Mouse (Mus musculus) layer of hippocampus, adult 18-20 months (tissue): ENCODE measurements around the gene Dcaf6. TPM values are rescaled to one million over a fixed set of nuclear protein-coding genes. Genes with fewer than 3 reads are reported as not detected.

Experiments
- DNase-seq, 2 experiments: peaks; one replicate each; pipeline ENCODE4 v3.0.0; 2022; ENCODE audit warnings: low spot score in 2 of 2
- long read RNA-seq: library from polyadenylated mRNA; stranded (forward); transcript quantifications from one replicate; pipeline ENCODE4 v2.0.0, GENCODE M21; 2021
- total RNA-seq, 2 experiments: library from RNA; stranded (reverse); gene quantifications; 2 replicates each; pipeline ENCODE4 v1.2.3; 2021

The Dcaf6 gene
- 10 to 100 TPM; 84.8 to 86.0 TPM for total RNA-seq
- long read RNA-seq, full-length matches to known transcripts: 33 of 73 reads
- long read RNA-seq, partial matches to known transcripts: 4 of 73 reads
- long read RNA-seq, other reads (novel, unspliced or antisense): 36 of 73 reads

DNA sequence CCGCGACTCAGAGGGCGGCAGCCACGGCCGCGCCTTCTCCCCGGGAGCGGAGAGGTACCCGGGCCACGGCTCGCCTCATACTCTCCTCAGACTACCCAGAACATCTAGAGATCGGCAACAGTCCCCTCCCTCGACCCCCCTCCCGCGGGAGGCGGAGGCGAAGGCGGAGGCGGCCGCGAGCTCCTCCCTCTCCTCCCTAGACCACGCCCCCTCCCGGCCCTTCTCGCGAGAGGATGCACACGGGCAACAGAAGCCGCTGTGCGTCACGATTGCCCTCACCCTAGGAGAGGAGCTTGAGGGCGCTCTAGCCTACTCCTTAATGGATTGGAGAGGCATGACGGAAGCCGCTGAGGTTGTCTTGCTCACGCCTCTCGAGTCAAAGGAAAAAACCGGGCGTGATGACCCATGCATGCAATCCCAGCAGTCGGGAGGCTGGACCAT is at the start of gene Dcaf6, which contains the start of gene Mpc2:
Gene Dcaf6, minus strand, starts transcription at position 116 of the 441 bp plus-strand sequence.
Gene Mpc2, plus strand, starts transcription at position 278 of the 441 bp plus-strand sequence.
- DNase-seq: peak; percentile 99 to 100

DNA sequence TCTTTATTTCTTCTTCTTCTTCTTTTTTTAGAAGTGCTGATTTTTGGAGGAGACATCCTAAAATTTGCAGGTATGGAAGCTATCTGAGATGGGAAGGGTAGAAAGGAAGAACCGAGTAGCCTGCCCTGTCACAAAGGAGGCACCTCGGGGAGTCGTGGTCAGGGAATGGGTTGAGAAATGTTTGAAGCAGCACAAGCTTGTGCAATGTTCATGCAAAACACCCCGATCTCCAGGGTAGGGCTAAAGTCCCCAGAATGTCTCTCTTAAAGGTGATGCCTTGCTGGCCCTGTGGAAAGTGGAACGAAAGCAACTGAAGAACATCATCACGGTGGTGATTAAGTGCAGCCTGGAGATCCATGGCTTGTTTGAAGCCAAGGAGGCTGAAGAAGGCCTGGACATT is 46.0 kb upstream of the Dcaf6 start:
- no peak for DNase-seq

- no peak for DNase-seq
Measured at GRCm38 (mm10) chr1:165503307-165504024, 43.2 kb upstream of the Dcaf6 start.

- no peak for DNase-seq
Measured at GRCm38 (mm10) chr1:165498856-165499255, 38.6 kb upstream of the Dcaf6 start.

GRCm38 (mm10) chr1:165489197-165489596 is 28.9 kb upstream of the Dcaf6 start:
- no peak for DNase-seq

- no peak for DNase-seq
Measured at GRCm38 (mm10) chr1:165486108-165486507, 25.8 kb upstream of the Dcaf6 start.

DNA sequence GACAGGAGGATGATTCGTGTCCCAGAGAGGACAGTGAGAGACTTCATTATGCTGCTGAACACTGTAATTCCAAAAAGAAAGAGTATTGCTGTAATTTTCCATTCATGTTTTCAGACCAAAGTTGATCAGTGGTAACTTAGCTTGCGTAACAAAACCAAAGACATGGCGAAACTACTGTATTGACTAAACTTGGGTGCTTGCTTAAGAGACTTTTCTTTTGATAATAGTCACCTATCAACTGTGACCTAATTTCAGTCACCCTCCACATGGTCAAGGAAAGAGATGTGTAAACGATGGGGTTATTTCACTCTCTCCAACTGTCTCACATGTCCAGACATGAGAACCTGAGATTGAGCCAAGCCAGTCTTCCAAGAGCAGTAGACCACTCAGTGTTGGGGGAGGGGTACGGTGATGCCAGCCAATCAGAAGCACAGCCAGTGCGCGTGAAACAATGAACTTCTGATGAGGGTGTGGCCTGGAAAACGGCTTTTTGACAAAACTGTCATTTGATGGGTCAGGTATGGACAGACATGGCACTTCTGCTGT is 24.5 kb upstream of the Dcaf6 start, which contains the start of gene Adcy10:
Gene Adcy10, plus strand, starts transcription at position 496 of the 546 bp plus-strand sequence.
- DNase-seq: no peak

DNA sequence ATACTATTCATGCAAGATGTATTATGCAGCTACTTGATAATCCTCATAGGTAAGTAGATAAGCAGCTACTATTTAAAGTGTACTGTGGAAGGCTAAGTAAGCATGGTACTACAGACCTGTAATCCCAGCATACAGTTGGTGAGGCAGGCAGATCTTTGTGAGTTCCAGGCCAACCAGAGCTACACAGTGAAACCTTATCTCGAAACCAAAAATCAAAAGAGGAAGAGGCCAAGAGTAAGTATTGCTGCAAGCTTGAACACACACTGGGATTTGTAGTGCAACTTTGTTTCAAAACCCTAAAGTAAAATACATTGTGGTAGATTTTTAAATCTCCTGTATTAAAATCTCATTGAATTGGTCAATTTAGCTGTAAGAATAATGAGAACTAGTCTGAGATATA is 11.2 kb upstream of the Dcaf6 start:
- no peak for DNase-seq

DNA sequence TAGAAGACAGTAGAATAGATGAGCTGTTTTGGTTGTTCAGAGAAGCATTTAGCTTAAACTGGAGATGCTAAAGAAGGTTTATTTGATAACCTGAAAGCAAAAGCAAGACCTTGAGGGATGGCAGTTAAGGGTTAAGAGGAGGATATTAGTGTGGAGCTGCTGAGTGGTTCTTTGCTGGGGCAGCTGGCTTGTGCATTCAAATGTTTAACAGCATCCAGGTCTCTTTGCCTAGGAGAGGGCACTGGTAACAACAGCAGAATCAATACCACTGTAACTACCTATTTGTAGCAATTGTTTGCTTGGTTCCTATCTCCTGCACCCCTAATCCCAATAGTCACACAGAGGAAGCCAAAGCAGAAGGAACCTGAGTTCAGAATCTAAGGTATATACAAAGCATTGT is 9.4 kb upstream of the Dcaf6 start:
- DNase-seq: no peak

GRCm38 (mm10) chr1:165468971-165469370 is 8.7 kb upstream of the Dcaf6 start:
- DNase-seq: no peak

DNA sequence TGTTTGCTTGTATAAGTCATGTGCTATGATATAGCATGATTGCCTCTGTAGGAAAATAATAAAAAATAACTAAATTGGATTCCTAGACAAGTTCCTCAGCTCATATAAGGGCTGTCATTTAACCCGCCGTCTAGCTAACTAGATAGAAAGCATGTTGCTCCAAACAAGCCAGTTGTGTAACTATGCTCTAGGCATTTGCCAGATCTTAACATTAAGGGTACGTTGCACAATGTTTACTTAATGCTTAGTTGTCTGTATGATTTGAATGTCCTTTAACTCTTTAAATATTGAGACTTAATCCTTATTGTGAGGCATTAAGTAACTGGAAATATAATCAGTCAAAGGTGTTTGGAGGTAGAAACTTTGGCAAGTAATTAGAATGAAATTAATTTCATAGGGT is 4.3 kb upstream of the Dcaf6 start:
- no peak for DNase-seq

DNA sequence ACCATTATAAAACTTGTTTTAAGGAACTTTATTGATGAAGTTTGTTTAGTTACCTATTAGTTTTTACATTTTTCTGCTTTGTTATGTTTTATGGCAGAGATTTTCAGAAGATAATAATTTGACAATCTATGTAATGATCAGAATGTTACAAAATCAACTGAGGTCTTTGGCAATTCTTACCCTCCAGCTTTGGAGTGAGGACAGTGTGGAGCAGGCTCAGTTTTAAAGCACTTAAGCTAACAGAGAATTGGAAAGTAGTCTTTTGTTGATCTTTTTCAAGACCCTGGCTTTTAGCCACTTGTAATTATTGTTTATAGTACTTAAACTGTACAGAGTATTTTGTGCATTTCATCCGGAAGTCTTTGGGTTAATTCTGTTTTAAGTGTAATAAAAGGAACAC is 2.6 kb upstream of the Dcaf6 start:
- DNase-seq: no peak

- DNase-seq: no peak
Measured at GRCm38 (mm10) chr1:165461681-165462080, 1.4 kb upstream of the Dcaf6 start.

DNA sequence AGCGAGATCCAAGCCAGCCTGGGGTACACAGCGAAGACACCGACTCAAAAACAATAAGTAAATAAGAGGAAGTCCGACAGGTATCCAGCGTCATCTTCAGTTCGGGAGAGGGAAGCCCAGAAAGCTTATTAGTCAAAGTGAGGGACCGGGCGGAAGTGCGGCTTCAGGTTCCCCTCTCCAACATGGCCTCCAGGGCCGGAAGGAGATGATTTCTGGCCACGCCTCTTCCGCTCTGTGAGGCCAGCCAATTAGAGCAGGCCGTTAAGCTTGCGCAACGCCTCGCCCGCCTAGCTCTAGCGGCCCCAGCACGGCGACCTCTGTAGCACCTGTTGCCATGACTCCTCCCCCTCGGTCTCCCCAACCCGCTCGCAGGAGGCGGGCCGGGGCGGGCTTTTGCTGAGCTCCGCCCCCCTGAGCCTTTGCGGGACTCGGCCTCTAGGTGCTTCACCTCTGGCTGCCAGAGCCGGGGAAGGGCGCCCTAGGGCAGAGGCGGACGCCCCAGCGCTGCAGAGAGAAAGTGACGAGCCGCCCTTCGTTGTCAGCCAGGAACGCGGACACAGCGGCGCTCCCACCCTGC is 614 bp upstream of the Dcaf6 start:
- DNase-seq: peak; percentile 99 to 100

DNA sequence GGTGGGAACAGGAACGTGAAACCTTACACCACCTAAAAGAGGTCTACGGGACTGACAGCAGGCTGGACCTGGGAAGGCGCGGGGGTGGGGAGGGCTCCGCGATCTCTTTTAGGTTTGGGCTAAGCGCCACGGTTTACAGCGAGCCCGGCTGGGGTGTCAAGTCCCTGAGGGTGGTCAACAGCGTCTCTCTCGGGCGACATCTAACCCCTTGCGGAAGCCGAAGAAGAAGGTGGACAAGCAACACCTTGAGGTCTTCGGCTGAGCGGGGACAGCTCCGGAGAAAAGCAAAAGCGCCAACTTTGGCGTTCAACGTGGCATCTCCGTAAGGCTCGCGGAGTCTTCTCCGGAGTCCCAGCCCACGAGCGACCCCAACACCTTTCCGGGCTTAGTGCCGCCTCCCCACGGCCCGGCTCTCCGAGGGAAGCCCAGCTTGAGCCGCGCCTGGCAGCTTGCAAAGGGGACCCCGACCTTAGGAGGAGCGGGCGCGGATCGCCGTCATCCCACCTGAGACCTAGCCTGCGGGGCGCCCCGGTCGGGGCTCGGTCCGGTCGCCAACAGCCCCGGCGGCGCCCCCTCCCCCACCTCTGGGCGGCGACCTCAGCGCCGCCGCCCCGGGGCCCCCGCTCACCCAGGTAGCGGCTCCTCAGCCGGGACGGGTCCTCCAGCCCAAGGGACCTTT is 633 bp downstream of the Dcaf6 start:
- DNase-seq: peak; percentile 14 to 35

DNA sequence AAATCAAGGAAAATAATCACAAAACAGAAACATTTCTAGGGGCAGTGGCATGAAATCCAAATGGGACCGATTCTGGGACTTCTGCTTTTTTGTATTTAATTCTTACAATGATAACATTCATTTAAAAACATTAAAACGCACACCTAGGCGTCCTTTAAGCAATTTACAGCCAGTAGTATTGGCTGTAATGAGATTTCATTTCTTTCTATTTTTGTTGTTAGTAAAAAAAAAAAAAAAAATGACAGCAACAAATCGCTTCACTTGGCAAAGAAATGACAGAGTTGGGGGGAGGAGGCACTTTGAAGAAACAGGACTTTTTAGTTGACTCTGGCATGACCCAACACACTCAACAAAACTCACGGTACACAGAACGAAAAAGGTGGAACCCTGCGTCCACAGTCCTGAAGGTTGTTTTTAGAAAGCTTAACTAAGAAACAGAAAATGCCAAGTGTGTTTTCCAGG is 1.2 kb downstream of the Dcaf6 start:
- peak in 1 of 2 experiments; percentile 12 for DNase-seq

- DNase-seq: no peak
Measured at GRCm38 (mm10) chr1:165441719-165442118, 18.6 kb downstream of the Dcaf6 start.

DNA sequence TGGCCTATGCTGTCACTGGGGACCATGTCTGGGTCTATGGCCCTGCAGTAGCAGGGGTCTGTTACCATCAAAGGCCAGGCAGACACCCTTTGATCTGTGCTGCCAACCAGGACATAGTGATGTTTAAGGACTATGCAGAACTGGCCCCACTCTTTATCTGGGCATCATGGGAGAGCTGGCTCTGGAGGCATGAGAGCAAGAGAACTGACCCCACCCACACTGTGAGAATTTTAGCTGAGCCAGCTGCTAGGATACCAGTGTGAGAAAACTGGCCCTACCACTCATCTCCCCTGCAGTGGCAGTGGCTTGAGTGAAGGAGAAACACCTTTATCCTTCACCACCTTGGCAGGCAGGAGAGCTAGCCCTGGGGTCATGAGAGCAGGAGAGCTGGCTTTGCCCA is 19.1 kb downstream of the Dcaf6 start:
- DNase-seq: no peak

GRCm38 (mm10) chr1:165440788-165441187 is 19.5 kb downstream of the Dcaf6 start:
- DNase-seq: no peak

- DNase-seq: no peak
Measured at GRCm38 (mm10) chr1:165438289-165439021, 21.8 kb downstream of the Dcaf6 start.

DNA sequence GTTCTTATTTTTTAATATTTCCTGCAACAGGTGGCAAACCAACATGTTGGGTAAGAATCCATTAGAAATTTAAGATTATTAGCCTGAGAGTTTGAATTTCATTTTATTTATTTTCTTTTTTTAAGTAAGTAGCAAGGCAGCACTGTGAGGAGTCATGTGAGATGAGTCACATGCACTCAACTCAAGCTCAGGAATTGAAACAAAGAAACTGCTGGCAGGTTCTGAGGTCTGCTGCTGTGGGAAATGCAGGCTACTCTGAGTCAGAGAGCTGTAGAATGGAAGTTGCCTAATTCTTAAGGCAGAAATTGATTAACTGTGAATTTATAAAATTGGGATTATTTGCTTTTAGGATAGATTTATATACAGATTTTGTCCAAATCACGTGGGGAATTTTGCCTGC is 27.4 kb downstream of the Dcaf6 start:
- no peak for DNase-seq
